Mouse (Mus musculus): Measurements from ENCODE around the gene Limch1.

Limch1 gene

DNA sequence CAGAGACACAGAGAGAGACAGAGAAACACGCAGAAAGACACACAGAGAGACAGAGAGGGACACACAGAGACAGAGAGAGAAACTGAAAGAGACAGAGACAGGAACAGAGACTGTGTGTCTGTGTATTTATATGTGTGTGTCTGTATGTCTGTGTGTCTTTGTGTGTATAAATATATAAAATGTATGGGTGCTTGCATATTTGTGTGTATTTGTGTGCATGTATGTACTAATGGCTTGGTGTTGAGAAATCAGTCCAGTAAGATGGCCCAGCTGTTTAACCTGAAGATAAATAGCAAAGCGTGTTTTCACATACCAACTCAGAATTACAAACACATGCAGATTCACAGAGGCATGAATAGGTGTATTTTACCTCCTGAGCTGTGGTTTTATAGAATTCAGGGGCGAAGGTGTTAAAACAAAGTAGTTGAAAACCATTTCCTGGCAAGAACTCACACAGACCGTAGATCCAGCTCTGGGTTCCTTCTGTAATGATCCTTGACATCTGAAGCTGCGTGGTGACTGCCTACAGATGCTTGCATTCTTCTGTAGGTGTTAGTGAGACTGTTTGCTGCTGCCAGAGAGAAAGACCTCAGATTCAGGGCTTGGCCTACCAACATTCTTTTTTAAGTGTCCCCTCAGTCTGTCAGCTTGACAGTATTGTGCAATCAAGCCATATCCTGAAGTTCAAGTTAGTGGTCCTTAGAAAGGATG is 140.9 kb downstream of the Limch1 start:
- peak; percentile 55 to 75 for DNase-seq

DNA sequence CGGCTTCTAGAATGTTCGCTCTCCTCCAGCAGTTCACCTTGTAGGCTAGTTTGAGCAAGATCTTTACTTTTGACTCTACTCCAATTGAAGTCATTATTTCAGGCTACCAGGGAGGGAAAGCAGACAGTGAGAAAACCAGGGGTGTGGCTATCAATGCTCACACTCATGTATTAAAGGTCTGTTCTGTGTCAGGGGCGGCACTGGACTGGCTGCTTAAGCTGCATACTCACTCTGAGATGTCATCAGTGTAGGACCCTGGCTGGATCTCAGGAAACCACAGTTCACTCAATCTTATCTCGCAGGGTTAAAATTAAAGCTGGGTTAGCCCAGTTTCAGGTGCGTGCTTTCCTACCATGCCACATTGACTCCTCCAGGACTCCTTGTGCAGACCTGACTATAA is 142.4 kb downstream of the Limch1 start:
- DNase-seq = no peak

GRCm38 (mm10) chr5:66889337-66889736 is 143.7 kb downstream of the Limch1 start:
- no peak for DNase-seq

DNA sequence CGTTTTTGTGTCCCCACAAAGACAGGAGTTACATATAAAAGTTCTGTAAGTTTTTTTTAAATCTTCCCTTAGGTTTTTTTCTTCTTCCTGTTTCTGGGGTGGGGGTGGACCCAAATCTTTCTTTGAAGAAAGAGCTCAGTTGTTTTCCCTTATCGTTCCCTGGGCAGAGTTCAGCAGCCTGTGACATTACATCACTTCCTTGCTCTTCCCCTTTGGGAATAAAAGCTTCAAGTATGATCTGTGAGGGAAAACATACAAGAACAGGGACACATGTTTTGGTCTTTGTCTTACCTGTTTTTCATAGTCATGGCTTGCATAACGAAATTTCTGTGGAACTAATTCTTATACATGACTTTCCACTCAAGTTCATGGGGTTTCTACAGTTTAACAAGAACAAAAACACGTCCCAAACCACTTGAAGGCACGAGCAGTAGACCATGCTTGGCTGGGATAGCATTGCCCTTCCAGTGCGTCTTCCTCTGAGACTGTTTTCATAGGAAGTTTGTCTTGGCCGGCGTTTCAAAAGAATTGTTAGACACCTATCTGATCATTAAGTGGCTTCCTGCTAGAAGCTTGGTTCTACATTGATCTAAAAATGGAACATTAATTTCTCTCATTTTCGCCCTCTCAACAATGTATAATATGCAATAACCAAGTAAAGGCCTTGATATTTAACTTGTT is 150.0 kb downstream of the Limch1 start:
- no peak for DNase-seq

DNA sequence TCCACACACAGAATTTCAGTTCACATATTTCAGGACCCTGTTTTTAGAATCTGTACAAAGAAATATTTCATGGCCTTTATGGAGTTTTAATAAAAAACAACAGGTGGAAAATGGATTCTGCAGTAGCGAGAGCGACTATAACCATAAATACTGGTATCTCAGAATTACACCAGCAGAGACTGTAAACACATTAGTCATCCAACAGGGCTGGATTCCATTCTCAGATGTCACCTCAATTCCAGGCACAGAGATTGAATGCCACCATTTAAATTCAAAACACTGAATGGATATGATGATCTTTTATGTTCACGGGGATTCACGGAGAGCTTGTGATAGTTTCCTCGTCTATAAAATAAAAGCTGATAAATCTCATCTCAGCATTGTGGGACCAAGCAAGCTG is 152.0 kb downstream of the Limch1 start:
- no peak for DNase-seq

GRCm38 (mm10) chr5:66898252-66898651 is 152.6 kb downstream of the Limch1 start:
- peak; percentile 45 to 73 for DNase-seq

- DNase-seq = no peak
Measured at GRCm38 (mm10) chr5:66898811-66899430, 153.3 kb downstream of the Limch1 start.

- DNase-seq = peak in 1 of 2 experiments; percentile 50
Measured at GRCm38 (mm10) chr5:66901116-66901515, 155.5 kb downstream of the Limch1 start.

- DNase-seq = peak in 1 of 2 experiments; percentile 46
Measured at GRCm38 (mm10) chr5:66904835-66905234, 159.2 kb downstream of the Limch1 start.

DNA sequence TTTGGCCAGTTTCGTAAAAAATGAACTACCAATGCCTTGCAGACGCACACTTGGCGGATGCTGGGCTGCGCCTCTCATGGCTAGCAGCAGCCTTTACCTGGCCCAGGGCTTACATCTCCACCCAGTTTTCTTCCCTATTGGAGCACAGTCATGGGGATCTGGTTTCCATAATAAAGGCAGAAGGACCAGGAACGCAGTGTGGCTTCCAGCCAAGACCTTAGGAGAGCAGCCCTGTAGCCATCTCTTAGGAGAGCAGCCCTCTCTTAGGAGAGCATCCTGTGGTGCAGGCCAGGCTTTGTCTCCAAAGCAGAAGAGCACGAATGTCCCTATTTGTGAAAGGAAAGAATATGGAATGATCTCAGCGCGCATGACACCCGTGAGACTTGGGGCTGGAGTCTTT is 163.3 kb downstream of the Limch1 start:
- DNase-seq = no peak

- no peak for DNase-seq
Measured at GRCm38 (mm10) chr5:66909962-66910361, 164.3 kb downstream of the Limch1 start.

DNA sequence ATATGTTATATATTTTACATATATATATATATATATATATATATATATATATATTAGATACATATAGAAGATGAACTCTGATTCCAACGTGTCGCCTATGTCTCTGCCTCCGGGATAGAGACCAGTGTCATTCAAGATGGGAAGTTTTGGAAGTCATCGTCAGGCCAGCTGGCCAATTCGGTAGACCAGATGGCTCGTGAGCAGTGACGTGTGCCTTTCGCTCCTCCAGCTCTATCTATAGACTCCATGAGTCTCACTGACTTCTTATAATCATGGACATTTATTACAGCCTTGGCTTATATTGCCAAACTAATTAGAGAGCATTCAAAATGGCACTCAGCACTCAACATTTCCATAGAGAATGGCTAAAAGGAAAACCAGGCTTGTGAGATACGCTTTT is 165.0 kb downstream of the Limch1 start:
- no peak for DNase-seq

GRCm38 (mm10) chr5:66911068-66911467 is 165.4 kb downstream of the Limch1 start:
- peak; percentile 56 to 59 for DNase-seq

- DNase-seq = peak; percentile 24 to 79
Measured at GRCm38 (mm10) chr5:66913791-66914190, 168.2 kb downstream of the Limch1 start.

GRCm38 (mm10) chr5:66917353-66918315 is 172.0 kb downstream of the Limch1 start:
- DNase-seq = no peak

DNA sequence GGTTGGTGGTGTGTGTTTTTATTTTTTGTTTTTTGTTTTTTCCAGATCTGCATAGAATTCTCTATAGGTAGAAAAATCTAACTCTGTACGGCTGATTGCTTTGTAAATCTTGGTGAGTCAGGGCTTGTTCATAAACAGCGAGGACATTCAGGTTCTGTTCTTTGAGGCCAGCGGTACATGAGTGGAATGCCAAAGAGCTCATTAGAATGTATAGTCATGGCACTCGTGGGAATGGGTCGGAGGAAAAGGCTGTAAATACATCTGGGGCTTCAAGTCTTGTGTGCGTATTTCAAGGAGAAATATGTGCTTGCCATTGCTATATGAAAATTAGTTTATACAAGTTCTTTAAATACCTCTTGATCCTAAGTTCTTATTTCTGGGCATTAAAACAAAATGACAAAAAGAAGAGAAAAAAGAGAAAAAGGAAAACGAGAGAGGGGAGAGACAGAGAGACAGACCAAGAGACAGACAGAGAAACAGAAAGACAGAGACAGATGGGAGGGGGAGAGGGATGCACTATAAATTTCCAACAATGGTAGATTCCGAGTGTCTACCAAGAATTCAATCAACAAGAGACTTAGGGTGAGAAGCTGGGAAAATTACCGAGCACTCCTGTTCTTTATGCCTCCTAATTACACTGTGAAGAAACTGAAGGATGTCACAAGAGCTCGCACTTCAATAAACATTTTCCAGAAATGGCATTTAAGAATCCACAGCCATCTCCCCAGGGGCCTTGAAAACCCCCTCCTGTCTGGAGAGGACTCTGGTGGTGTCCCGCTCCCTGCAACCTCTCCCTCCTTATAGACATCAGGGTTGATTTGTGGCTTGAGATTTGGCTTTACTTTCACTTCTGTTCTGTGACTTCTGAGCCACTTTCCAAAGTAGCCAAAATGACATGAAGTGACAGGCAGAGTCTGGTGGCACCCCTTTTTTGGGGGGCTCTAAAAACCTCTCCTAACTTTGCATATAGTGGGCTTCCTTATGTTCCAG is 173.0 kb downstream of the Limch1 start:
- DNase-seq = no peak

DNA sequence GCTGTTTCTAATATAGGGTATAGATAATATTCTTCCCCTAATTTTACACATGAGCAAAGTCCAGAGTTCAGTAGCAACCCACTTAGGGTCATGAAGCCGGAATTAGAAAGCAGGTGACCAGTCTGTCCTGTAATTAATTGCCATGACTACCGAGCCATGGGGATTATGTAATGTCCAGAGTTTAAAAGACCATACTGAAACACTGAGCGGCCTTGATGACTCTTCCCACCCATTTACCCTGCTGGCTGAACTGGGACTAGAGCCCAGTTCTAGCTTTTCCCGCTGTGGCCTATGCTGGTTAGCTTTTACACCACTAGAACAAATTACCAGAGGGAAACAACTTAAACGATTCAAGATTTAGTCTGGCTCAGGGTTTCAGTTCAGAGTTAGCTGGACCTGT is 177.0 kb downstream of the Limch1 start:
- no peak for DNase-seq

GRCm38 (mm10) chr5:66929291-66929690 is 183.7 kb downstream of the Limch1 start:
- no peak for DNase-seq

- DNase-seq = no peak
Measured at GRCm38 (mm10) chr5:66933134-66933804, 187.6 kb downstream of the Limch1 start.

GRCm38 (mm10) chr5:66934585-66934984 is 189.0 kb downstream of the Limch1 start:
- DNase-seq = no peak

- DNase-seq = peak in 1 of 2 experiments; percentile 51
Measured at GRCm38 (mm10) chr5:66937376-66937775, 191.7 kb downstream of the Limch1 start.

Measured in lung, postnatal 4 days (tissue).